Mouse (Mus musculus) stomach, embryonic 14.5 days (tissue): Measurements from ENCODE around the gene Smco4. TPM values are rescaled to one million over a fixed set of nuclear protein-coding genes. Genes with fewer than 3 reads are reported as not detected.

Experiments
- ATAC-seq: fragments of 200-750 bp; cut with Nextera tagmentation; 2 replicates; pipeline ENCODE4 v1.8.0; 2017; ENCODE audit warnings: low read depth, moderate TSS enrichment; ENCODE audit not compliant: insufficient number of reproducible peaks, insufficient read depth, low FRiP score
- H3K27ac ChIP-seq: fragments of 300-500 bp; sonication (generic); 2 replicates; pipeline ENCODE4 v1.5.1; 2014; ENCODE audit warnings: mild to moderate bottlenecking, low read length, moderate library complexity, mixed read lengths
- H3K27me3 ChIP-seq: fragments of 300-500 bp; sonication (generic); 2 replicates; pipeline ENCODE4 v1.6.1; 2014; ENCODE audit warnings: low read length, control low read depth, mixed read lengths; ENCODE audit not compliant: control insufficient read depth, insufficient read depth
- H3K36me3 ChIP-seq: fragments of 300-500 bp; sonication (generic); 2 replicates; pipeline ENCODE4 v1.6.1; 2014; ENCODE audit warnings: mild to moderate bottlenecking, control low read depth, low read length, moderate library complexity, mixed read lengths; ENCODE audit not compliant: control insufficient read depth, insufficient read depth
- H3K4me1 ChIP-seq: fragments of 300-500 bp; sonication (generic); 2 replicates; pipeline ENCODE4 v1.6.1; 2014; ENCODE audit warnings: low read length, control low read depth, mixed read lengths; ENCODE audit not compliant: control insufficient read depth, insufficient read depth
- H3K4me2 ChIP-seq: fragments of 300-500 bp; sonication (generic); replicated peaks from 2 replicates; pipeline ENCODE4 v1.6.1; 2014; ENCODE audit warnings: low read depth, low read length, control low read depth
- H3K4me3 ChIP-seq: fragments of 300-500 bp; sonication (generic); 2 replicates; pipeline ENCODE4 v1.5.1; 2014; ENCODE audit warnings: low read depth, low read length, control low read depth
- H3K9ac ChIP-seq: fragments of 300-500 bp; sonication (generic); replicated peaks from 2 replicates; pipeline ENCODE4 v1.6.1; 2014; ENCODE audit warnings: low read depth, mild to moderate bottlenecking, control low read depth, low read length, moderate library complexity, mixed read lengths
- H3K9me3 ChIP-seq: fragments of 300-500 bp; sonication (generic); 2 replicates; pipeline ENCODE4 v1.6.1; 2016; ENCODE audit warnings: low read depth, low read length, control low read depth; ENCODE audit not compliant: control insufficient read depth
- WGBS: fragments of 180-500 bp; shearing (Covaris S2); extraction: QIAGEN DNeasy Blood & Tissue Kit; methylation state at CpG from one replicate; pipeline ENCODE4 v1.1.7; 2014; 5-methylcytosine and 5-hydroxymethylcytosine counted together
- polyA plus RNA-seq: library from polyadenylated mRNA; unstranded; fragments of >200 nt; fragmentation: Nextera tagmentation; extraction: Ambion mirVana; gene quantifications from 2 replicates; pipeline ENCODE4 v1.2.1, GENCODE M21; 2014

Gene Smco4
- polyA plus RNA-seq, 1 experiment from 2014 or later = 5.3 TPM

GRCm38 (mm10) chr9:15562353-15562752, 69.1 kb downstream of the Smco4 start:
- no peak overlapping the region for H3K4me2 ChIP-seq
- H3K9me3 ChIP-seq = no peaks in the 10 kb centered on the region
- no peak overlapping the region for H3K9ac ChIP-seq
- no peak for ATAC-seq
- H3K27me3 ChIP-seq = no peaks in the 10 kb centered on the region
- no peaks in the 10 kb centered on the region for H3K36me3 ChIP-seq
- no peak overlapping the region for H3K4me3 ChIP-seq
- 65% methylated on average over 7 of the region's 7 CpGs for WGBS
- no peaks in the 10 kb centered on the region for H3K4me1 ChIP-seq
- no peak overlapping the region for H3K27ac ChIP-seq

GRCm38 (mm10) chr9:15574750-15575454, 81.7 kb downstream of the Smco4 start:
- no peaks in the 10 kb centered on the region for H3K9me3 ChIP-seq
- H3K9ac ChIP-seq = no peak overlapping the region
- H3K4me2 ChIP-seq = no peak overlapping the region
- 76% methylated on average over 13 of the region's 13 CpGs for WGBS
- no peak overlapping the region for H3K27ac ChIP-seq
- no peaks in the 10 kb centered on the region for H3K36me3 ChIP-seq
- H3K4me1 ChIP-seq = no peaks in the 10 kb centered on the region
- H3K27me3 ChIP-seq = no peaks in the 10 kb centered on the region
- no peak overlapping the region for H3K4me3 ChIP-seq
- ATAC-seq = no peak

- Histone ChIP-seq H3K4me2 (no peak overlapping the region), H3K4me1 (no peaks in the 10 kb centered on the region), H3K27ac (no peak overlapping the region), H3K36me3 (no peaks in the 10 kb centered on the region), H3K27me3 (no peaks in the 10 kb centered on the region), H3K9ac (no peak overlapping the region), H3K9me3 (no peaks in the 10 kb centered on the region), H3K4me3 (no peak overlapping the region)
- 69% methylated on average over 1 of the region's 1 CpGs for WGBS
- no peak for ATAC-seq
Observed at GRCm38 (mm10) chr9:15578427-15578826, 85.2 kb downstream of the Smco4 start.

- Histone ChIP-seq H3K36me3 (no peaks in the 10 kb centered on the region), H3K9me3 (no peaks in the 10 kb centered on the region), H3K27ac (no peak overlapping the region), H3K4me2 (no peak overlapping the region), H3K9ac (no peak overlapping the region), H3K4me3 (no peak overlapping the region), H3K4me1 (no peaks in the 10 kb centered on the region), H3K27me3 (no peaks in the 10 kb centered on the region)
- no peak for ATAC-seq
- 91% methylated on average over 9 of the region's 9 CpGs for WGBS
Observed at GRCm38 (mm10) chr9:15578946-15579345, 85.7 kb downstream of the Smco4 start.

- no peak overlapping the region for H3K4me3 ChIP-seq
- 54% methylated on average over 6 of the region's 6 CpGs for WGBS
- no peak for ATAC-seq
- H3K36me3 ChIP-seq = no peaks in the 10 kb centered on the region
- no peaks in the 10 kb centered on the region for H3K9me3 ChIP-seq
- no peak overlapping the region for H3K9ac ChIP-seq
- no peak overlapping the region for H3K4me2 ChIP-seq
- no peak overlapping the region for H3K27ac ChIP-seq
- no peaks in the 10 kb centered on the region for H3K4me1 ChIP-seq
- H3K27me3 ChIP-seq = no peaks in the 10 kb centered on the region
Observed at GRCm38 (mm10) chr9:15580176-15580575, 86.9 kb downstream of the Smco4 start.

GRCm38 (mm10) chr9:15582026-15582425, 88.8 kb downstream of the Smco4 start:
- no peak overlapping the region for H3K4me2 ChIP-seq
- H3K9ac ChIP-seq = no peak overlapping the region
- H3K27ac ChIP-seq = no peak overlapping the region
- no peak overlapping the region for H3K4me3 ChIP-seq
- H3K36me3 ChIP-seq = no peaks in the 10 kb centered on the region
- WGBS = 96% methylated on average over 5 of the region's 5 CpGs
- ATAC-seq = no peak
- H3K4me1 ChIP-seq = no peaks in the 10 kb centered on the region
- H3K27me3 ChIP-seq = no peaks in the 10 kb centered on the region
- H3K9me3 ChIP-seq = no peaks in the 10 kb centered on the region

- 72% methylated on average over 9 of the region's 9 CpGs for WGBS
- ATAC-seq = no peak
- no peaks in the 10 kb centered on the region for H3K4me1 ChIP-seq
- H3K27ac ChIP-seq = no peak overlapping the region
- no peak overlapping the region for H3K4me2 ChIP-seq
- H3K36me3 ChIP-seq = no peaks in the 10 kb centered on the region
- H3K9ac ChIP-seq = no peak overlapping the region
- no peak overlapping the region for H3K4me3 ChIP-seq
- no peaks in the 10 kb centered on the region for H3K9me3 ChIP-seq
- H3K27me3 ChIP-seq = no peaks in the 10 kb centered on the region
Observed at GRCm38 (mm10) chr9:15584209-15584608, 91.0 kb downstream of the Smco4 start.

GRCm38 (mm10) chr9:15585956-15586355, 92.7 kb downstream of the Smco4 start:
- H3K9me3 ChIP-seq = no peaks in the 10 kb centered on the region
- ATAC-seq = no peak
- H3K36me3 ChIP-seq = no peaks in the 10 kb centered on the region
- H3K9ac ChIP-seq = no peak overlapping the region
- H3K27ac ChIP-seq = no peak overlapping the region
- H3K4me2 ChIP-seq = no peak overlapping the region
- H3K4me3 ChIP-seq = no peak overlapping the region
- WGBS = 97% methylated on average over 1 of the region's 1 CpGs
- H3K27me3 ChIP-seq = no peaks in the 10 kb centered on the region
- H3K4me1 ChIP-seq = no peaks in the 10 kb centered on the region
